Mouse (Mus musculus) adrenal gland, postnatal 10 days (tissue): ENCODE data around the gene Cbln1. TPM values are rescaled to one million over a fixed set of nuclear protein-coding genes. Genes with fewer than 3 reads are reported as not detected.

ENCODE experiments used
- DNase-seq: peaks from one replicate; pipeline ENCODE4 v3.0.0; 2021; ENCODE audit warnings: mixed read lengths
- total RNA-seq, 2 experiments: library from RNA; stranded (reverse); gene quantifications; 2 replicates each; pipeline ENCODE4 v1.2.3; 2021

The Cbln1 gene
- total RNA-seq, 2 experiments from 2014 or later = 0.33 to 0.60 TPM

- DNase-seq = no peak
These were observed 2.2 kb downstream of the Cbln1 start for GRCm38 (mm10) chr8:87469931-87470833.

- DNase-seq = no peak
These were observed 3.2 kb downstream of the Cbln1 start for GRCm38 (mm10) chr8:87468958-87469815.

- DNase-seq = no peak
These were observed 3.9 kb downstream of the Cbln1 start for GRCm38 (mm10) chr8:87468416-87468957.

- no peak for DNase-seq
These were observed 4.5 kb downstream of the Cbln1 start for GRCm38 (mm10) chr8:87467906-87468305.

- no peak for DNase-seq
These were observed 5.3 kb downstream of the Cbln1 start for GRCm38 (mm10) chr8:87466936-87467602.

GRCm38 (mm10) chr8:87466335-87466734, 6.1 kb downstream of the Cbln1 start:
- DNase-seq = no peak

GRCm38 (mm10) chr8:87464446-87464845, 8.0 kb downstream of the Cbln1 start:
- no peak for DNase-seq

GRCm38 (mm10) chr8:87461801-87462200, 10.6 kb downstream of the Cbln1 start:
- DNase-seq = no peak

GRCm38 (mm10) chr8:87456949-87457348, 15.5 kb downstream of the Cbln1 start:
- no peak for DNase-seq

GRCm38 (mm10) chr8:87452815-87453214, 19.6 kb downstream of the Cbln1 start:
- DNase-seq = no peak

- DNase-seq = no peak
These were observed 20.7 kb downstream of the Cbln1 start for GRCm38 (mm10) chr8:87451737-87452136.

- DNase-seq = no peak
These were observed 37.8 kb downstream of the Cbln1 start for GRCm38 (mm10) chr8:87434592-87434991.

- no peak for DNase-seq
These were observed 45.2 kb downstream of the Cbln1 start for GRCm38 (mm10) chr8:87427188-87427587.

GRCm38 (mm10) chr8:87424706-87425105, 47.7 kb downstream of the Cbln1 start:
- no peak for DNase-seq

GRCm38 (mm10) chr8:87421697-87422096, 50.7 kb downstream of the Cbln1 start:
- DNase-seq = no peak

Other genes starting within 250 kb of the Cbln1 start
- not detected for gene 4933402J07Rik, start 91.2 kb upstream of the Cbln1 start, total RNA-seq